Mouse (Mus musculus): Measurements from ENCODE around the gene Pms1.

- TF ChIP-seq CTCF (IDR thresholded peaks at IDR 0.05; ENCODE audit: low read depth, low read length), result no peak
- no peak for TF ChIP-seq POLR2A (IDR thresholded peaks at IDR 0.05; ENCODE audit: extremely low read depth, insufficient read depth, low read length)
These were observed 3.7 kb upstream of the Pms1 start for GRCm38 (mm10) chr1:53300506-53300905.
